Mouse (Mus musculus) embryonic fibroblast, embryonic 13.5 days (primary cell): ENCODE results near the gene Olfr1311.

Experiments used
- CTCF ChIP-seq: IDR thresholded peaks from 2 replicates; pipeline ENCODE4 v1.5.1; 2011; ENCODE audit warnings: mild to moderate bottlenecking, control low read depth, low read length, moderate library complexity, borderline replicate concordance; ENCODE audit not compliant: insufficient read depth
- POLR2A ChIP-seq: IDR thresholded peaks from 2 replicates; pipeline ENCODE4 v1.6.1; 2011; ENCODE audit warnings: low read depth, mild to moderate bottlenecking, control low read depth, low read length, moderate library complexity

DNA sequence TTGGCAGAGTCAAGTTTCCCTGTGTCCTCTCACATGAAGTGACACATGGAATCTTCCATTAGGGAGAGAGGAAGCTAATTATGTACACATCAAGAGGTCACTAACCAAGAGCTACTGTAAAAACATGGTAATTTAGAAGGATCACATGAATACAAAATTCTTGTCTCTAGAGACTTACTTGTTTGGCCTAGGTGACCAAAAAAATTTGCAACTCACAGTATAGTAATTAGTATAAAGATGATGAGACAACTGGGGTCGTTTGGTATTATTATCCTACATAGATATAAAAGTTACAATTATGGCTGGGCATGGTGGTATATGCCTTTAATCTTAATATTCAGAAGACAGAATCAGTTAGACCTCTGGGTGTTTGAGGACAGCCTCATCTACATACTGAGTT is 25.9 kb upstream of the Olfr1311 start, which contains the start of gene Olfr1312:
- TF ChIP-seq CTCF, result no peak
- no peak for TF ChIP-seq POLR2A
